Mouse (Mus musculus) embryonic facial prominence, embryonic 14.5 days (tissue): ENCODE measurements around the gene Gsk3b. TPM values are rescaled to one million over a fixed set of nuclear protein-coding genes. Genes with fewer than 3 reads are reported as not detected.

Source experiments
- ATAC-seq: fragments of 200-750 bp; cut with Nextera tagmentation; 2 replicates; pipeline ENCODE4 v1.8.0; 2017; ENCODE audit warnings: low read depth, moderate number of reproducible peaks, moderate TSS enrichment
- DNase-seq: peaks from one replicate; pipeline ENCODE4 v3.0.0-alpha.2; 2015; ENCODE audit warnings: low spot score
- H3K27ac ChIP-seq: fragments of 300-500 bp; sonication (generic); replicated peaks from 2 replicates; pipeline ENCODE4 v1.5.1; 2014; ENCODE audit warnings: low read depth, mild to moderate bottlenecking, low read length, moderate library complexity
- H3K27me3 ChIP-seq: fragments of 300-500 bp; sonication (generic); replicated peaks from 2 replicates; pipeline ENCODE4 v1.6.1; 2014; ENCODE audit warnings: low read length; ENCODE audit not compliant: control insufficient read depth, insufficient read depth
- H3K36me3 ChIP-seq: fragments of 300-500 bp; sonication (generic); 2 replicates; pipeline ENCODE4 v1.6.1; 2014; ENCODE audit warnings: low read length, mixed read lengths; ENCODE audit not compliant: control insufficient read depth, insufficient read depth
- H3K4me1 ChIP-seq: fragments of 300-500 bp; sonication (generic); 2 replicates; pipeline ENCODE4 v1.6.1; 2014; ENCODE audit warnings: antibody characterized with exemption, low read length; ENCODE audit not compliant: control insufficient read depth, insufficient read depth
- H3K4me2 ChIP-seq: fragments of 300-500 bp; sonication (generic); 2 replicates; pipeline ENCODE4 v1.6.1; 2014; ENCODE audit warnings: low read depth, mild to moderate bottlenecking, low read length, moderate library complexity, mixed read lengths
- H3K4me3 ChIP-seq: fragments of 300-500 bp; sonication (generic); 2 replicates; pipeline ENCODE4 v1.5.1; 2014; ENCODE audit warnings: low read depth, mild to moderate bottlenecking, low read length
- H3K9ac ChIP-seq: fragments of 300-500 bp; sonication (generic); 2 replicates; pipeline ENCODE4 v1.6.1; 2014; ENCODE audit warnings: low read depth, mild to moderate bottlenecking, low read length, moderate library complexity, mixed read lengths
- H3K9me3 ChIP-seq: fragments of 300-500 bp; sonication (generic); 2 replicates; pipeline ENCODE4 v1.6.1; 2016; ENCODE audit warnings: low read length; ENCODE audit not compliant: control insufficient read depth
- WGBS: fragments of 180-500 bp; shearing (Covaris S2); extraction: QIAGEN DNeasy Blood & Tissue Kit; methylation state at CpG from one replicate; pipeline ENCODE4 v1.1.7; 2014; 5-methylcytosine and 5-hydroxymethylcytosine counted together
- polyA plus RNA-seq: library from polyadenylated mRNA; unstranded; fragments of >200 nt; fragmentation: Nextera tagmentation; extraction: Ambion mirVana; gene quantifications from 2 replicates; pipeline ENCODE4 v1.2.1, GENCODE M21; 2014

Gene Gsk3b
- polyA plus RNA-seq, 1 experiment from 2014 or later = 54.2 TPM

DNA sequence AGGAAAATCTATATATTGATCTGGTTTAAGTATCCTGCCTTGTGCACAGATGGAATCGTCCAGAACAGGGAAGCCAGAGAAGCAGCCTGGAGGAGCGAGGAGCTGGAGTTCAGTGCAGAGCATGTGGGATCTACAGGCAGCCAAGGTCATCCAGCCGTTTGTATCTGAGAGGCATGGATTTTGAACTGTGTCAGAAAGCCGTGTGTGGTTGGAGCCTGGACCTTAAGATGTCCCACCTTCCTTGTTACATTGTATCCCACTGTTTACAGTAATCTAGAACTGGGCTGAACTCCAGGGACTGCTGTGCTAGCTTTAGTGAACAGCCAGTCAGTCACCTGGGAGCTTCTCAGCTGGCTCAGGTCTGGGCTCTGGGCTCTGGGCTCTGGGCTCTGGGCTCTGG is 197.7 kb downstream of the Gsk3b start:
- H3K9ac ChIP-seq = no peak overlapping the region
- no peak overlapping the region for H3K4me2 ChIP-seq
- no peak overlapping the region for H3K4me3 ChIP-seq
- H3K27me3 ChIP-seq = no peaks in the 10 kb centered on the region
- ATAC-seq (no peak), DNase-seq (no peak)
- no peaks in the 10 kb centered on the region for H3K36me3 ChIP-seq
- WGBS = 69% methylated on average over 4 of the region's 4 CpGs
- no peak overlapping the region for H3K27ac ChIP-seq
- no peaks in the 10 kb centered on the region for H3K4me1 ChIP-seq
- H3K9me3 ChIP-seq = no peaks in the 10 kb centered on the region

DNA sequence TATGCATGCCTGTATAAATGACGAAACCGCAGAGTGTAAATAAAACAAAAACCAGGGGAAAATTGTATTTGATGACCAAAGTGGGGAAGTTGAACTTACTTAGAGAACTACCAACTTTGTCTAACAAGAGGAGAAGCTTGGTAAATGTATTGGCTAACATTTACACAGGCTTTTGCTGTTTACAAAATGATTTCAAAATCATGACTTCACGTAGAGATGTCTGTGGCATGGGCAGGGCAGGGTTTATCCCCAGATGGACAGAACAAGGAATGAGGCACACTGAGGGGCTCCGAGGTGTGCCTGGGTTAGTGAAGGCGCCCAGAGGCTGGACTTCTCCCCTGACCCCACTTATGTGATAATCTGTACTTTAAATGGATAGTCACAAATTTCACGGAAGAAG is 198.6 kb downstream of the Gsk3b start:
- Histone ChIP-seq H3K36me3 (no peaks in the 10 kb centered on the region), H3K4me3 (no peak overlapping the region), H3K4me1 (no peaks in the 10 kb centered on the region), H3K27ac (no peak overlapping the region), H3K4me2 (no peak overlapping the region), H3K9ac (no peak overlapping the region), H3K9me3 (no peaks in the 10 kb centered on the region), H3K27me3 (no peaks in the 10 kb centered on the region)
- DNase-seq (no peak), ATAC-seq (no peak)
- 62% methylated on average over 6 of the region's 6 CpGs for WGBS

DNA sequence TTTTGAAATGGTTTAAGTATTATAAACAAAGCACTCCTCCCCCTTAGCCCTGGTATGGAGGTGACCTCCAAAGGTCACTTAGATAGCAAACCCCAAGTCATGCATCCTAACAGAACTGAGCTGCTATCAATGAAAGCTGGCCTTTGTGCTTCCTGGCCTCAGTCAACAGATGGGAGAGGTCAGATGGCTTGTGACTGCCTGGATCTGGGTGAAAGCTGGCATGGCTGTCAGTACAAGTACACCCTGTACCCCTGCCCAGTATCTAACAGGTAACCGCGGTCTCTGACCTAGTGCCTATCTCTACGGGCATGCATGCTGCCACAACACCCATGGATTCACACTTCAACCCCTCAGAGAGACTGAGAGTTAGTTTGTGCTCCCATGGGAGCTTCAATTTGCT is 199.0 kb downstream of the Gsk3b start:
- H3K27ac ChIP-seq = no peak overlapping the region
- no peaks in the 10 kb centered on the region for H3K9me3 ChIP-seq
- 71% methylated on average over 3 of the region's 3 CpGs for WGBS
- H3K9ac ChIP-seq = no peak overlapping the region
- H3K4me3 ChIP-seq = no peak overlapping the region
- DNase-seq = no peak
- no peaks in the 10 kb centered on the region for H3K27me3 ChIP-seq
- H3K4me2 ChIP-seq = no peak overlapping the region
- H3K4me1 ChIP-seq = no peaks in the 10 kb centered on the region
- H3K36me3 ChIP-seq = no peaks in the 10 kb centered on the region
- ATAC-seq = no peak

DNA sequence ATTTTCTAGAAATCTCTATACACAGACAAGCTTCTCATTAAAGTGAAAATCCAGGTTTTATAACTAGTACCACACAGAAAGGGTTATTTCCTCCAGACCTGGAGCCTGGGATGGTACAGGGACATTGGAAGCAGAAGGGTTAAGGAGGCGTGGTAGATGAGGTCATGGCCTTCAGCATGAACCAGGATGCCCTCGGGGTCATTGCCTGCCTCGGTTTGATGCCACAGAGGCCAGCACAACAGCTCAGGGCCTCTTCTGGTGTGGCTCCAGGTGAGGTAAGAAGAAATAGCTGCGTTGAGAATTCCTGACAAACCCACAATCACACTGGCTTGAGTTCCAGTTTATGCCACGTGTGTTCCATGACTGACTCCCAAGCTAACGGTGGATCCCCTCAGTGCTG is 200.1 kb downstream of the Gsk3b start:
- no peaks in the 10 kb centered on the region for H3K9me3 ChIP-seq
- no peak overlapping the region for H3K4me3 ChIP-seq
- no peak overlapping the region for H3K27ac ChIP-seq
- no peak for ATAC-seq
- no peaks in the 10 kb centered on the region for H3K36me3 ChIP-seq
- no peaks in the 10 kb centered on the region for H3K27me3 ChIP-seq
- no peak overlapping the region for H3K9ac ChIP-seq
- DNase-seq = no peak
- no peak overlapping the region for H3K4me2 ChIP-seq
- 12% methylated on average over 6 of the region's 6 CpGs for WGBS
- no peaks in the 10 kb centered on the region for H3K4me1 ChIP-seq

DNA sequence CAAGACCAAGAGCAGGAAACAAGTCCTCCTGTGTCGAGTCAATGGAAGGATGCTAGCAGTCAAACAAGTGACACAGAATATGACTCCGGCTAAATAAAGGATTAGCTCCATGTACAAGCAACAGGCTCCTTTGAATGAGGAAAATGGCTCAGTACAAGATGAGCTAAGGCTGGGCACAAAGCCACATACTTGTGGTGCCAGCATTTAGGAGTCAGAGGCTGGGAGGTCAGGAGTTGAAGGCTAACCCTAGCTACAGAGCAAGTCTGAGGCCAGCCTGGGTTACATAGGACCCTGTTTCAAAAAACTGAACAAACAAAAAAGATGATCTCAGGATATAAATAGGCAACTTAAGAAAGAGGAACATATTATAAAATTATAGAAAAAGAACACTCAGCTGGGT is 201.3 kb downstream of the Gsk3b start:
- no peaks in the 10 kb centered on the region for H3K4me1 ChIP-seq
- 74% methylated on average over 2 of the region's 2 CpGs for WGBS
- no peak overlapping the region for H3K4me2 ChIP-seq
- no peak overlapping the region for H3K4me3 ChIP-seq
- no peaks in the 10 kb centered on the region for H3K36me3 ChIP-seq
- no peak for DNase-seq
- no peaks in the 10 kb centered on the region for H3K27me3 ChIP-seq
- no peak overlapping the region for H3K27ac ChIP-seq
- no peak overlapping the region for H3K9ac ChIP-seq
- no peak for ATAC-seq
- H3K9me3 ChIP-seq = no peaks in the 10 kb centered on the region

DNA sequence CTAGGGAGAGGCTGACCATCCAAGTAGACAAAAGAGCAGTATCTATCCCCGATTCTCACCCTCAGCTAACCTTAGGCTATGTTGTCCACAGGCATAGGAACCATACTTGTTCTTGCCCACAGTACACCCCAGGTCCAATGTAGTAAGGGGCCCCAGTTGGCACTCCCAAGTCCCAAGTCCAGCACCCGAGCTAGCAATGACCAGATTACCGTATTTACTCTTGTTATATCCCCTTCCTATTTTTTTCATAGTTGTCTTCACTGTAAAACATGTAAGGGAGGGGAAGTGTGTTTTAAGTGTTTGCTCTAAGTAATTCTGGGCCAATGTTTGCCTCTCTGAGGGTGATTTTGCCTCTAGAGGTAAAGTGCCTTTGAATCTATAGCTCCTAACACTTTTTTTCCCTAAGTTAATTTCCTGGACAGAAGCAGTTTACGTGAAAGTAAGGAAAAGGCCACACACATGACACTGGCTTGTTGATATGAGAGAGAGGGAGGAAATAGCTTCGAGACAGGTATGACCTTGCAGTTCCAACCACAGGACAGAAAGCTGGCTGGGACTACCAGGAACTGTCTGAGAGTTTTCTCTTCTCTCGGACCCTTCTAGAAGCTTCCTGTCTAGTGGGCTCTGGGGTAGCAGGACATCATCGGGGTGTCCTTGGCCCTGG is 206.0 kb downstream of the Gsk3b start, which contains the start of gene Nr1i2:
Nr1i2 (minus strand) TSS at position 140 of the 664 bp plus-strand sequence.
- H3K27me3 ChIP-seq = no peaks in the 10 kb centered on the region
- no peak within 1 kb of the TSS for H3K9ac ChIP-seq
- no peaks in the 10 kb centered on the region for H3K9me3 ChIP-seq
- H3K36me3 ChIP-seq = no peaks in the 10 kb centered on the region
- H3K27ac ChIP-seq = no peak within 1 kb of the TSS
- WGBS = 60% methylated on average over 7 of the region's 7 CpGs
- H3K4me1 ChIP-seq = no peaks in the 10 kb centered on the region
- no peak within 1 kb of the TSS for H3K4me3 ChIP-seq
- H3K4me2 ChIP-seq = no peak within 1 kb of the TSS
- no peak for DNase-seq
- ATAC-seq = no peak

DNA sequence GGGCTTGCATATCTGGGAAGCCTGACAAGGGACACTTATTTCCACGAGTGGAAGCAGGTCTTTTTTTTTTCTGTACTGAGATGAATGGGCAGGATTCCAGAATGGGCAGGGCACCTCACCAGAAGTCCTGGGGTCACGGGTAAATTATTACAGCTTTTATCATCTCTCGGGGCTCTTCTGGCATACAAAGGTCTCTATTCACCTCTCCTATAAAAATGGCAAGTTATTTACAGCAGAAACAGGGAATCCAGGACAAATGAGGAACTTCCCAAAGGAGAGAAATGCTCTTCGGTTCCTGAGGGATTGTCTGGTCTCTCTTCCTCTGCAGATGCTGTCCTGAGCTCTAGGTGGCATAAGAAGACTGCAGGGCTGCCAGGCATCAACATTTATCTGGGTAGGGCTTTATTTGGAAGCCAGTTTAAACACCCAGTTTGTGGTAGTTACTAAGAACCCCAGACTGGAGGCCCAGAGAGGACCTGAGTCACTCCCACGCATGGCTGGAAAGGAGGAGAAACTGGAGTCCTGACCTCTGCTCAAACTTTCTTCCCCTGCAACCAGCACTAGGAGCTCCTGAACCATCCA is 206.6 kb downstream of the Gsk3b start:
- no peak overlapping the region for H3K9ac ChIP-seq
- ATAC-seq = no peak
- H3K4me1 ChIP-seq = no peaks in the 10 kb centered on the region
- H3K36me3 ChIP-seq = no peaks in the 10 kb centered on the region
- no peaks in the 10 kb centered on the region for H3K9me3 ChIP-seq
- no peak for DNase-seq
- no peak overlapping the region for H3K4me2 ChIP-seq
- no peak overlapping the region for H3K4me3 ChIP-seq
- H3K27me3 ChIP-seq = no peaks in the 10 kb centered on the region
- 47% methylated on average over 5 of the region's 5 CpGs for WGBS
- H3K27ac ChIP-seq = no peak overlapping the region
